In the genomic region with DNA sequence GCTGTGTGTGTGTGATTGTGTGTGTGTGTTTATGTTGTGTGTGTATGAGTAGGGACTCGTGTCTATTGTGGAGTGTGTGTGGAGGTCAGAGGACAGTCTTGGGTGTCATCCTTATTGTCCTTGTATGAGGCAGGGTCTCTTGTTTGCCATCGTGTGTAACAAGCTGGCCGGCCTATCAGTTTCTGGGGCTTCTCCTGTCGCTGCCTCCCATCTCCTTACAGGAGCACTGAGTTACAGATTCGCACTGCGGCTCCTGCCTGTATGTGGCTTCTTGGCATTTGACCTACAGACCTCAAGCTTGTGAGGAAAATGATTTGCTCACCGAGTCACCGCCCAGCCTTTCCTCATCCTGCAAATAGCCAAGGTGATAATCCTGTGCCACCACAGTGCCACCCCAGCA, we compare ENCODE assay signal across 23 mouse cellular contexts.
DNase-seq lines count a peak whose midpoint lies in the region; ATAC-seq lines count a peak whose summit lies in the region.
"Had no signal": no experiment of that assay in that cellular context is flagged by ENCODE, and none has a peak within 500 bp of the region (broad histone marks: within the 10 kb centered on the region; RNA-seq: fewer than 3 reads in every experiment).

No protein-coding gene starts in this region.

- H3K4me2 ChIP-seq in midbrain, embryonic 15.5 days, result no peak overlapping the region
- H3K4me2 ChIP-seq: embryonic facial prominence, embryonic 13.5 days; forebrain, embryonic 12.5 days; forebrain, embryonic 15.5 days; heart, embryonic 12.5 days; heart, embryonic 15.5 days; hindbrain, embryonic 12.5 days; hindbrain, embryonic 15.5 days had no signal

- H3K36me3 ChIP-seq in midbrain, embryonic 10.5 days, result no peaks in the 10 kb centered on the region
- H3K36me3 ChIP-seq in midbrain, embryonic 15.5 days (replicated peaks), result no peaks in the 10 kb centered on the region
- H3K36me3 ChIP-seq: embryonic facial prominence, embryonic 10.5 days; embryonic facial prominence, embryonic 13.5 days; forebrain, embryonic 12.5 days; forebrain, embryonic 15.5 days; heart, embryonic 12.5 days; heart, embryonic 15.5 days; hindbrain, embryonic 12.5 days; hindbrain, embryonic 15.5 days had no signal

- H3K27ac ChIP-seq in midbrain, embryonic 10.5 days (replicated peaks), result peak overlapping the region; percentile 4; the same call in 1 of the 2 replicates
- no peak overlapping the region for H3K27ac ChIP-seq in midbrain, embryonic 15.5 days
- H3K27ac ChIP-seq: embryonic facial prominence, embryonic 10.5 days; embryonic facial prominence, embryonic 13.5 days; forebrain, embryonic 12.5 days; forebrain, embryonic 15.5 days; heart, embryonic 15.5 days; hindbrain, embryonic 12.5 days; hindbrain, embryonic 15.5 days had no signal

- peaks cover 64% of the 10 kb centered on the region for H3K27me3 ChIP-seq in midbrain, embryonic 10.5 days (ENCODE audit: low read depth, poor library complexity, severe bottlenecking)
- H3K27me3 ChIP-seq in midbrain, embryonic 15.5 days (replicated peaks), result no peaks in the 10 kb centered on the region
- H3K27me3 ChIP-seq: embryonic facial prominence, embryonic 13.5 days; forebrain, embryonic 12.5 days; forebrain, embryonic 15.5 days; heart, embryonic 12.5 days; heart, embryonic 15.5 days; hindbrain, embryonic 12.5 days; hindbrain, embryonic 15.5 days had no signal

- H3K9me3 ChIP-seq in midbrain, embryonic 10.5 days (replicated peaks), result no peaks in the 10 kb centered on the region
- H3K9me3 ChIP-seq in midbrain, embryonic 15.5 days, result no peaks in the 10 kb centered on the region
- H3K9me3 ChIP-seq: embryonic facial prominence, embryonic 10.5 days; embryonic facial prominence, embryonic 13.5 days; forebrain, embryonic 12.5 days; forebrain, embryonic 15.5 days; heart, embryonic 12.5 days; heart, embryonic 15.5 days; hindbrain, embryonic 12.5 days; hindbrain, embryonic 15.5 days had no signal

- H3K4me3 ChIP-seq in midbrain, embryonic 10.5 days, result no peak overlapping the region
- H3K4me3 ChIP-seq in midbrain, embryonic 15.5 days, result no peak overlapping the region
- H3K4me3 ChIP-seq: embryonic facial prominence, embryonic 10.5 days; embryonic facial prominence, embryonic 13.5 days; erythroblast, embryonic 14.5 days; forebrain, embryonic 12.5 days; forebrain, embryonic 15.5 days; heart, embryonic 12.5 days; heart, embryonic 15.5 days; hindbrain, embryonic 12.5 days; hindbrain, embryonic 15.5 days had no signal

- ATAC-seq in midbrain, embryonic 15.5 days (replicated peaks), result no peak
- ATAC-seq: forebrain, embryonic 15.5 days had no signal

- H3K9ac ChIP-seq in midbrain, embryonic 15.5 days, result no peak overlapping the region
- H3K9ac ChIP-seq: embryonic facial prominence, embryonic 13.5 days; forebrain, embryonic 12.5 days; forebrain, embryonic 15.5 days; heart, embryonic 12.5 days; heart, embryonic 15.5 days; hindbrain, embryonic 12.5 days; hindbrain, embryonic 15.5 days had no signal

- 71% methylated on average over 8 of the region's 8 CpGs for WGBS in midbrain, embryonic 10.5 days
- whole genome bisulfite sequencing in midbrain, embryonic 15.5 days, result 51% methylated on average over 8 of the region's 8 CpGs

- intact Hi-C loops in heart, postnatal 36 days (cut with DNase I), result no loop called here

- peaks cover 15% of the 10 kb centered on the region for H3K4me1 ChIP-seq in midbrain, embryonic 10.5 days
- H3K4me1 ChIP-seq in midbrain, embryonic 15.5 days, result no peaks in the 10 kb centered on the region
- H3K4me1 ChIP-seq: embryonic facial prominence, embryonic 13.5 days; forebrain, embryonic 15.5 days; hindbrain, embryonic 15.5 days had no signal

- peak; percentile 61 for DNase-seq in heart, adult 11 months
- DNase-seq in heart, postnatal 36 days, result no peak
- no peak for DNase-seq in midbrain, embryonic 10.5 days (ENCODE audit: low spot score)
- DNase-seq in testis, postnatal 10 days (ENCODE audit: low spot score), result peak; percentile 33
- DNase-seq in testis, postnatal 14 days (ENCODE audit: low spot score), result no peak
- DNase-seq: adrenal gland, adult 8-10 months; adrenal gland, postnatal 25 days; cerebellum, adult 11-12 months; cerebellum, adult 8-10 months; cerebellum, postnatal 10 days; cerebellum, postnatal 36 days; gastrocnemius, postnatal 25 days; heart, postnatal 4 days had no signal

Comparison
In these comparisons a context has a peak if more than half of its experiments do, and no peak if none do; other contexts are left out.
1. DNase-seq: peak in heart, adult 11 months (single experiment) and testis, postnatal 10 days (single experiment); none in heart, postnatal 36 days (0 of 2), midbrain, embryonic 10.5 days (single experiment) and testis, postnatal 14 days (single experiment).